Mouse (Mus musculus): ENCODE measurements around the gene Pdzrn4. TPM values are rescaled to one million over a fixed set of nuclear protein-coding genes. Genes with fewer than 3 reads are reported as not detected.
"Not testable (repeated sequence)": the region's sequence is repeated elsewhere in the genome, so short reads cannot be mapped to it uniquely, and the experiment has no call there.

Gene Pdzrn4
- not detected in 2 replicates for polyA plus RNA-seq (2015; fragmentation: Nextera tagmentation; extraction: Ambion mirVana)

DNA sequence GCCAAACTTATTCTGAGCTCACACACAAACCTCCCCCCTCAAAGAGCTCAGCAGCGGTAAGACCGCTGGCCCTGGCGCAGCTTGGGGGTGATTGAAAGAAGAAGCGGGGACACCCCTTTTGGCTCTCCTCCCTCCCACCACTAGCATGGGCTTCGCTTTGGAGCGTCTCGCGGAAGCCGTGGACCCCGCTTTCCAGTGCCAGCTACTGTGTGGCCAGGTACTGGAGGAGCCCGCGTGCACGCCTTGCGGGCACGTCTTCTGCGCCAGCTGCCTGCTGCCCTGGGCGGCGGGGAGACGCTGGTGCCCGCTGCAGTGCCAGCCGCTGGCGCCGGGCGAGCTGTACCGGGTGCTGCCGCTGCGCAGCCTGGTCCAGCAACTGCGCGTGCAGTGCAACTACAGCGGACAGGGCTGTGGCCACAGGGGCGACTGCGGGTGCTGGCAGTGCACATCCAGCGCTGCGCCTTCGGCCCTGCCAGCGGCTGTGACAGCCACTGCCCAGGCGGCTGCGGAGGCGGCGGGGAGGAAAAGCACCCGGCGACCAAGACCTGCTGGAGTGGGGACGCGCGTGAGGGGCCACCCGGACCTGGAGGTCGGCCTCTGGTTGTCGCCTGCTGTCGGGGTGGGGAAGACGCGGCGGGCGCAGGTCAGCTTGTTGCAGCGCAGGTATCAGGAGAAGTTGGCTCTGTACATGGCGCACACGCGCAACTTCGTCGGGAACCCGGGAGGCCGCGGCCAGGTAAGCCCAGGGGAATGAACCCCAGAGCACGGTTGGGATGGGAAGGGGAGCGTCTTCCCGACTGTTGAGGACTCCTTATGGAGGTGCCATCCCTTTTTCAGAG, at the start of gene Pdzrn4:
Gene Pdzrn4 (plus strand): TSS at position 112 of the 839 bp plus-strand sequence.
- no peak for DNase-seq
- no peak within 1 kb of the TSS for H3K4me3 ChIP-seq (ENCODE audit: low read depth, low read length)
- H3K27me3 ChIP-seq (ENCODE audit: insufficient read depth, low read length) = peaks cover 23% of the 10 kb centered on the region
- no peak within 1 kb of the TSS for H3K4me2 ChIP-seq (ENCODE audit: low read depth, low read length)
- WGBS (ENCODE audit: insufficient replicate concordance) = 2% methylated on average over 61 of the region's 65 CpGs
- H3K9me3 ChIP-seq (ENCODE audit: low read length) = no peaks in the 10 kb centered on the region
- H3K4me1 ChIP-seq (ENCODE audit: insufficient read depth) = no peaks in the 10 kb centered on the region
- H3K36me3 ChIP-seq (replicated peaks; ENCODE audit: insufficient read depth, low read length) = no peaks in the 10 kb centered on the region
- no peak within 1 kb of the TSS for H3K9ac ChIP-seq (replicated peaks)
- no peak for ATAC-seq
- no peak within 1 kb of the TSS for H3K27ac ChIP-seq (ENCODE audit: low read depth)
- TF ChIP-seq EP300 (IDR thresholded peaks at IDR 0.05; ENCODE audit: low read depth) = no peak
- TF ChIP-seq CTCF (IDR thresholded peaks at IDR 0.05; ENCODE audit: low read depth) = no peak

DNA sequence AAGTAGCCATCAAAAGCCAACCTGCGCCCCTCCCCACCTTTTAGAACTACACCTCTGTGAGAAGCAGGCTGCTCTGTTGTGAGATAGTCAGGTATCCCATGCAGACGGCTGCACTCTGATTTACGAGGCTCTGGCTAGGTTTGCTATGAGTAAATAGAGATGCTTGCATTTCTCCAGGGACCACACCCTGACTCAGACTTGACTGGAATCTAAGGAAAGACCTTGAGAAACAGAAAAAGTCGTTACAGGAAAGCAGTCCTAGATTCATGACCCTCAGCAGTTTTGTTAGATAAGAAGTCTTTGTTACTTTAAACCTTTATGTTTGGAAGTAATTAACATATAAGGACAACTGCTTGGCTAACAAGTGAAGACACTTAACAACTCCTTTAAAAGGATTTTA, 49.3 kb upstream of the Pdzrn4 start:
- H3K36me3 ChIP-seq (replicated peaks; ENCODE audit: insufficient read depth, low read length) = no peaks in the 10 kb centered on the region
- H3K4me2 ChIP-seq (ENCODE audit: low read depth, low read length) = no peak overlapping the region
- no peaks in the 10 kb centered on the region for H3K27me3 ChIP-seq (ENCODE audit: insufficient read depth, low read length)
- TF ChIP-seq CTCF (IDR thresholded peaks at IDR 0.05; ENCODE audit: low read depth) (no peak), EP300 (IDR thresholded peaks at IDR 0.05; ENCODE audit: low read depth) (no peak)
- H3K4me3 ChIP-seq (ENCODE audit: low read depth, low read length) = no peak overlapping the region
- ATAC-seq (no peak), DNase-seq (no peak)
- WGBS (ENCODE audit: insufficient replicate concordance) = 43% methylated on average over 4 of the region's 4 CpGs
- no peak overlapping the region for H3K27ac ChIP-seq (ENCODE audit: low read depth)
- no peaks in the 10 kb centered on the region for H3K4me1 ChIP-seq (ENCODE audit: insufficient read depth)
- H3K9ac ChIP-seq (replicated peaks) = no peak overlapping the region
- 0 out of 2 replicates have a peak, but pooled peaks cover 2% of the 10 kb centered on the region for H3K9me3 ChIP-seq (ENCODE audit: low read length)

DNA sequence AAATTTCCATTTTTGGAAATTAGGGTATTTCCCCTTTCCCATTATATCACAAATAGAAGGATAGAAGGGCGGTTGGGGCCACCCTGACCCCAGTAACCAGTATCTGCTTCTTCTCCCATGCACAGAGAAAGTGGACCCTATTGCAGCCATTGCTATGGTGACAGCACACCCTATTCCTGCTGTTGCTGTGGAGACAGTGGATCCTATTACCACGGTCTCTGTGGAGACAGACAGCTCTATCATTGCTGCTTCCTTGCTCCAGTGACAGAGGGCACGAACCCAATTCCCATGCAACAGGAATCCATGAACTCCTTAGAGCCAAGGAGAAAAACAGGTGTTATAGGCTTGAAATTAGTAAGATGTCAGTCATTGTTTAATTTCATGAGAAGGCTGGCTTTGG, 48.8 kb upstream of the Pdzrn4 start:
- Histone ChIP-seq H3K27me3 (ENCODE audit: insufficient read depth, low read length) (no peaks in the 10 kb centered on the region), H3K4me2 (ENCODE audit: low read depth, low read length) (no peak overlapping the region), H3K9me3 (ENCODE audit: low read length) (no peaks in the 10 kb centered on the region), H3K9ac (replicated peaks) (no peak overlapping the region), H3K4me1 (ENCODE audit: insufficient read depth) (no peaks in the 10 kb centered on the region), H3K4me3 (ENCODE audit: low read depth, low read length) (no peak overlapping the region), H3K36me3 (replicated peaks; ENCODE audit: insufficient read depth, low read length) (no peaks in the 10 kb centered on the region), H3K27ac (ENCODE audit: low read depth) (no peak overlapping the region)
- DNase-seq (no peak), ATAC-seq (no peak)
- TF ChIP-seq EP300 (IDR thresholded peaks at IDR 0.05; ENCODE audit: low read depth) (no peak), CTCF (IDR thresholded peaks at IDR 0.05; ENCODE audit: low read depth) (no peak)
- WGBS (ENCODE audit: insufficient replicate concordance) = 44% methylated on average over 3 of the region's 3 CpGs

DNA sequence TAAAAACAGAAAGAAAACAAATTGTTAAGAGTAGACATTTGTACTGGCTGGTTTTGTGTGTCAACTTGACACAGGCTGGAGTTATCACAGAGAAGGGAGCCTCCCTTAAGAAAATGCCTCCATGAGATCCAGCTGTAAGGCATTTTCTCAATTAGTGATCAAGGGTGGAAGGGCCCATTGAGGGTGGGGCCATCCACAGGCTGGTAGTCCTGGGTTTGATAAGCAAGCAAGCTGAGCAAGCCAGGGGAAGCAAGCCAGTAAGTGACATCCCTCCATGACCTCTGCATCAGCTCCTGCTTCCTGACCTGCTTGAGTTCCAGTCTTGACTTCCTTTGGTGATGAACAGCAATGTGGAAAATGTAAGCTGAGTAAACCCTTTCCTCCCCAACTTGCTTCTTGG, 48.2 kb upstream of the Pdzrn4 start:
- H3K4me3 ChIP-seq (ENCODE audit: low read depth, low read length) = not testable (repeated sequence)

DNA sequence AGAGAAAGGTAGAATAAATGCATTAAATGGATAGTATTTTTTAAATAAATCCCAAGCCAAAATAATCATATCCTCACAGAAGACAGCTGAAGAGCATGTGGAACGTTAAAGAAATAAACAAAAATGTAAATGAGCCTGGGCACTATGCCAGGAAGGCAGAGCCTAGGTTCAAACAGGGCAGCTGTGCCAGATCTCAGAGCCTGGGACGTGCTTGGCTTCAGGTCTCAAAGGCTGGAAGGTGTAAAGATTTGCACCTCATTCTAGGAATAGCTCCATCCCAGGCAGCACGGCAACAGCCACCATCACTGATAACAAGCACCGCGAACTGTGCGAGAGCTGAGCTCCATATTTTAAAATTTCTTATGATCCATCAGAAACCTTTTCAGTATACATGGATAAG, 32.5 kb upstream of the Pdzrn4 start:
- H3K27me3 ChIP-seq (ENCODE audit: insufficient read depth, low read length) = no peaks in the 10 kb centered on the region
- TF ChIP-seq CTCF (IDR thresholded peaks at IDR 0.05; ENCODE audit: low read depth) (no peak), EP300 (IDR thresholded peaks at IDR 0.05; ENCODE audit: low read depth) (no peak)
- no peaks in the 10 kb centered on the region for H3K9me3 ChIP-seq (ENCODE audit: low read length)
- no peak overlapping the region for H3K9ac ChIP-seq (replicated peaks)
- ATAC-seq = no peak
- no peak overlapping the region for H3K4me3 ChIP-seq (ENCODE audit: low read depth, low read length)
- no peak overlapping the region for H3K27ac ChIP-seq (ENCODE audit: low read depth)
- 61% methylated on average over 6 of the region's 6 CpGs for WGBS (ENCODE audit: insufficient replicate concordance)
- H3K4me2 ChIP-seq (ENCODE audit: low read depth, low read length) = no peak overlapping the region
- no peaks in the 10 kb centered on the region for H3K36me3 ChIP-seq (replicated peaks; ENCODE audit: insufficient read depth, low read length)
- no peak for DNase-seq
- no peaks in the 10 kb centered on the region for H3K4me1 ChIP-seq (ENCODE audit: insufficient read depth)

More for the DNA sequence above, 48.2 kb upstream of the Pdzrn4 start:
- not testable (repeated sequence) for H3K4me1 ChIP-seq (ENCODE audit: insufficient read depth); H3K4me2 ChIP-seq (ENCODE audit: low read depth, low read length); H3K27me3 ChIP-seq (ENCODE audit: insufficient read depth, low read length); DNase-seq; H3K9ac ChIP-seq (replicated peaks); H3K27ac ChIP-seq (ENCODE audit: low read depth); ATAC-seq; H3K36me3 ChIP-seq (replicated peaks; ENCODE audit: insufficient read depth, low read length); H3K9me3 ChIP-seq (ENCODE audit: low read length)

DNA sequence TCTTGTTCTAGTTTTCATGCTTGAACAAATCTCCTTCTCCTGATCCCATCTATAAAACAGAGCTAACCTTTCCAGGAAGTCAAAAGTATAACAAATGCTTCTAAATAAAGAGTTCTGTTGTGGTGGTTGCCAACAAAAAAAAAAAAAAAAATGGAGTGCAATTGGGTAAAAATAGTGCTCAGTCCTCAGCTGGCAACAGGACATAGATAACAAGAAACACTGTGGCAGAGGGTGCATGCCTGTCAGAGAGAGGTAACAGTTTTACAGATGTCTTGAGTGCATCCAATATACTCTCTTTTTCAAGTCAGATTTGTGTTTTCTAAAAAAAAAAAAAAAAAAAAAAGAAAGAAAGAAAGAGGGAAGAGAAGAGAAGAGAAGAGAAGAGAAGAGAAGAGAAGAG, 32.1 kb upstream of the Pdzrn4 start:
- no peak for DNase-seq
- Histone ChIP-seq H3K4me2 (ENCODE audit: low read depth, low read length) (no peak overlapping the region), H3K4me1 (ENCODE audit: insufficient read depth) (no peaks in the 10 kb centered on the region), H3K27ac (ENCODE audit: low read depth) (no peak overlapping the region), H3K36me3 (replicated peaks; ENCODE audit: insufficient read depth, low read length) (no peaks in the 10 kb centered on the region), H3K9me3 (ENCODE audit: low read length) (no peaks in the 10 kb centered on the region), H3K4me3 (ENCODE audit: low read depth, low read length) (no peak overlapping the region), H3K27me3 (ENCODE audit: insufficient read depth, low read length) (no peaks in the 10 kb centered on the region), H3K9ac (replicated peaks) (no peak overlapping the region)
- no peak for TF ChIP-seq EP300 (IDR thresholded peaks at IDR 0.05; ENCODE audit: low read depth)
- TF ChIP-seq CTCF (IDR thresholded peaks at IDR 0.05; ENCODE audit: low read depth) = no peak
- no peak for ATAC-seq
